Mouse (Mus musculus): ENCODE measurements around the gene Prss40. TPM values are rescaled to one million over a fixed set of nuclear protein-coding genes. Genes with fewer than 3 reads are reported as not detected.

Prss40 gene
- polyA plus RNA-seq (2016; fragmentation: Nextera tagmentation; extraction: Ambion mirVana) = 0.13 TPM in 1 of 2 replicates, not detected in the other

GRCm38 (mm10) chr1:34560843-34561242 is at the start of gene Prss40:
TSS of gene Prss40 (minus strand) at chr1:34560943.
- no peak for ATAC-seq (ENCODE audit: insufficient number of reproducible peaks, insufficient read depth, low FRiP score, low TSS enrichment, low read depth)
- Histone ChIP-seq H3K9me3 (no peaks in the 10 kb centered on the region), H3K27ac (no peak within 1 kb of the TSS), H3K27me3 (no peaks in the 10 kb centered on the region), H3K36me3 (no peaks in the 10 kb centered on the region), H3K9ac (replicated peaks) (no peak within 1 kb of the TSS), H3K4me1 (replicated peaks) (no peaks in the 10 kb centered on the region), H3K4me2 (no peak within 1 kb of the TSS), H3K4me3 (replicated peaks) (no peak within 1 kb of the TSS)
- 89% methylated on average over 15 of the region's 15 CpGs for WGBS

GRCm38 (mm10) chr1:34602363-34602762 is 41.6 kb upstream of the Prss40 start:
- ATAC-seq (ENCODE audit: insufficient number of reproducible peaks, insufficient read depth, low FRiP score, low TSS enrichment, low read depth) = no peak
- Histone ChIP-seq H3K36me3 (no peaks in the 10 kb centered on the region), H3K4me3 (replicated peaks) (no peak overlapping the region), H3K27me3 (no peaks in the 10 kb centered on the region), H3K9ac (replicated peaks) (no peak overlapping the region), H3K4me2 (no peak overlapping the region), H3K4me1 (replicated peaks) (no peaks in the 10 kb centered on the region), H3K9me3 (no peaks in the 10 kb centered on the region), H3K27ac (no peak overlapping the region)
- WGBS = 17% methylated on average over 8 of the region's 8 CpGs

GRCm38 (mm10) chr1:34601323-34602047 is 40.7 kb upstream of the Prss40 start:
- no peaks in the 10 kb centered on the region for H3K4me1 ChIP-seq (replicated peaks)
- no peak overlapping the region for H3K4me2 ChIP-seq
- no peaks in the 10 kb centered on the region for H3K9me3 ChIP-seq
- no peak overlapping the region for H3K4me3 ChIP-seq (replicated peaks)
- H3K27me3 ChIP-seq = no peaks in the 10 kb centered on the region
- no peak overlapping the region for H3K27ac ChIP-seq
- no peak for ATAC-seq (ENCODE audit: insufficient number of reproducible peaks, insufficient read depth, low FRiP score, low TSS enrichment, low read depth)
- 77% methylated on average over 3 of the region's 3 CpGs for WGBS
- no peaks in the 10 kb centered on the region for H3K36me3 ChIP-seq
- no peak overlapping the region for H3K9ac ChIP-seq (replicated peaks)

DNA sequence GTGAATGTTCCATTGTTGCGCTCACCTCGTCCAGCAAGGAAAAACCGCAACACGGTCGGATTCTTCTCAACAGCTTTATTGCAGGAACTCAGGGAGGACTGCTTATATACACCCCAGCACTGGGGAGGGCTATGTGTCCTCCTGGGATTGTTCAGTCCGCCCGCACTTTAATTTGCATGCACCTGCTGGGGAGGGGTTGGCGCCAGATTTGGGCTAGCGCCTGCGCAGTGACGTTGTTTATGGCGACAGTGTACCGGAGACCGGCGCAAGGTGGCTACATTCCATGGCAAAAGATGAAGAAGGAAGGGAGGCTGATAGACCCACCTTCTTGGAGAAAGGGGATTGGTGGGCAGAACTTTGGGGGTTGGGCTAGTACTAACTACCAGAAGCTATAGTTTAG is 39.3 kb upstream of the Prss40 start:
- H3K27me3 ChIP-seq = no peaks in the 10 kb centered on the region
- H3K9ac ChIP-seq (replicated peaks) = no peak overlapping the region
- no peaks in the 10 kb centered on the region for H3K36me3 ChIP-seq
- H3K4me1 ChIP-seq (replicated peaks) = no peaks in the 10 kb centered on the region
- H3K4me3 ChIP-seq (replicated peaks) = no peak overlapping the region
- no peak overlapping the region for H3K27ac ChIP-seq
- 0 out of 2 replicates have a peak, but pooled peaks cover 5% of the 10 kb centered on the region for H3K9me3 ChIP-seq
- WGBS = 76% methylated on average over 15 of the region's 15 CpGs
- ATAC-seq (ENCODE audit: insufficient number of reproducible peaks, insufficient read depth, low FRiP score, low TSS enrichment, low read depth) = no peak
- no peak overlapping the region for H3K4me2 ChIP-seq

GRCm38 (mm10) chr1:34587298-34588096 is 26.8 kb upstream of the Prss40 start:
- H3K4me1 ChIP-seq (replicated peaks) = no peaks in the 10 kb centered on the region
- H3K27me3 ChIP-seq = 0 out of 2 replicates have a peak, but pooled peaks cover 6% of the 10 kb centered on the region
- H3K27ac ChIP-seq = no peak overlapping the region

DNA sequence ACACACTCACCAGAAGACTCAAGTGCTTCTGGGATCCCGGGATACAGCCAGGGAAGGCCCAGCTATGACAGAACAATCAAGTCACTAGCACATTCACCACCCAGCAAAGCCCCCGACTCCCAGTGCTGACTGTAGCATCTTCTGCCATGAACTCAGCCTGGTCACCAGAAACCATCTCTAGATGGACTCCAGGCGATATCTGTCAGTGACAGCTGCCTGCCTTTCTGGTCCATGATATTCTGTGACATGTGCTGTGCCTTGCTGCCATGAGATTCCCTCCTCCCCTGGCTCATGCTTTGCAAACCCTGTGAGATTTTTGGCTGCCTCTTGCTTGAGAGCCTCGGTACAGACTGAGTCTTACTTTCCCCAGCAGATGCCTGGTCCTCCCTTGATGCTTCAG is 24.0 kb upstream of the Prss40 start:
- H3K4me2 ChIP-seq = no peak overlapping the region
- ATAC-seq (ENCODE audit: insufficient number of reproducible peaks, insufficient read depth, low FRiP score, low TSS enrichment, low read depth) = no peak
- H3K4me1 ChIP-seq (replicated peaks) = peaks cover 3% of the 10 kb centered on the region; the same call in 1 of the 2 replicates
- H3K9ac ChIP-seq (replicated peaks) = no peak overlapping the region
- peaks cover 21% of the 10 kb centered on the region for H3K27me3 ChIP-seq
- no peak overlapping the region for H3K27ac ChIP-seq
- WGBS = 71% methylated on average over 4 of the region's 4 CpGs
- no peaks in the 10 kb centered on the region for H3K36me3 ChIP-seq
- no peak overlapping the region for H3K4me3 ChIP-seq (replicated peaks)
- no peaks in the 10 kb centered on the region for H3K9me3 ChIP-seq

More at GRCm38 (mm10) chr1:34587298-34588096, 26.8 kb upstream of the Prss40 start:
- WGBS = 86% methylated on average over 22 of the region's 22 CpGs
- no peaks in the 10 kb centered on the region for H3K36me3 ChIP-seq
- no peak for ATAC-seq (ENCODE audit: insufficient number of reproducible peaks, insufficient read depth, low FRiP score, low TSS enrichment, low read depth)
- no peaks in the 10 kb centered on the region for H3K9me3 ChIP-seq
- H3K9ac ChIP-seq (replicated peaks) = no peak overlapping the region
- H3K4me3 ChIP-seq (replicated peaks) = no peak overlapping the region
- no peak overlapping the region for H3K4me2 ChIP-seq

DNA sequence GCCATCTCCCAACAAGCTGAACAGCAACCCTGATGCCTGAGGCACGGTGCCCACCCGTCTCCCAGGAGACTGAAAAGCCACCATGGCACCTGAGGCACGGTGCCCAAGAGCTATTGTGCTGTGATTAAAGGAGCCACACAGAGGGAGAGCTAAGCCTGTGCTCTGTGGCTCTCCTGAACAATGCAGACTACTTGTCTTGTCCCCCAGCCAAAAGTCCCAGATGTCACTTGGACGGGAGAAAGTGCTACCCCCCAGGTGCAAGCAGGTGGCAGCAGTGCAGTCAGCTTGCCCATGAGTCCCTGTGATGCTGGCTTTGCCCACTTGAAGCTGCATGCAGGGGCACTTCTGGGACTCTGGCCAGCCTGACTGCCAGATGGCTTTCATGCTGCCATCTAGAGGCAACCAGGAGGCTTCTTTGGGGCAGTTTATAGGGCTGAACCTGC is 23.1 kb upstream of the Prss40 start:
- peaks cover 10% of the 10 kb centered on the region; the same call in 1 of the 2 replicates for H3K4me1 ChIP-seq (replicated peaks)
- H3K9me3 ChIP-seq = no peaks in the 10 kb centered on the region
- H3K9ac ChIP-seq (replicated peaks) = no peak overlapping the region
- H3K36me3 ChIP-seq = no peaks in the 10 kb centered on the region
- no peak overlapping the region for H3K4me2 ChIP-seq
- no peak overlapping the region for H3K4me3 ChIP-seq (replicated peaks)
- WGBS = 36% methylated on average over 4 of the region's 4 CpGs
- no peak overlapping the region for H3K27ac ChIP-seq
- no peak for ATAC-seq (ENCODE audit: insufficient number of reproducible peaks, insufficient read depth, low FRiP score, low TSS enrichment, low read depth)
- H3K27me3 ChIP-seq = peaks cover 30% of the 10 kb centered on the region

- WGBS = 52% methylated on average over 6 of the region's 6 CpGs
- H3K4me1 ChIP-seq (replicated peaks) = peaks cover 11% of the 10 kb centered on the region; the same call in 1 of the 2 replicates
- no peak for ATAC-seq (ENCODE audit: insufficient number of reproducible peaks, insufficient read depth, low FRiP score, low TSS enrichment, low read depth)
Observed at GRCm38 (mm10) chr1:34582218-34582617, 21.5 kb upstream of the Prss40 start.

DNA sequence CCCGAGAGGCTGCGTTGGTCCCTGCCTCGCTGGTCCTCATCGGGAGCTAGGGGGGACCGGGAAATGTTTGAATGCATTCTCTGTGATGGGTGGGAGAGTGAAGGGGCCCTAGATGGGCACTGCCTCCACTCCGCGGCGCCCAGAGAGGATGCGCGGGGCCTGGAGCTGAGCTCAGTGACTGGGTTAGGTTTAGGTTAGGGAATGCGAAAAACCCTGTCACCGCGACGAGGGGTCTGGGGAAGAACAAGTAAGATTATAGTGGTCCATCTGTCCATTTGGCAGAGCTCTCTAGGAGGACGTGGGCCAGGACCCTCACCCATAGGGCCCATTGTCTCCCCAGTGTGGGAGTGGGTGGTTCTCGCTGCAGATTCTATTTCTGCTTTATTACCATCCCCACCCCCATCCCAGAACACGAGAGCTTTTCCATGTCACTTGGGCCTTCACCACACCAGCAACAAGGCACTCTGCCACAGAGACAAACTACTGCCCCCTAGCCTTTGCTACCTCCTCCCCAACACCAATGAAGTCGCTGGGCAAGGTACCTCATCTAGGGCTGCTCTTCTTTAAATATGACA is 19.1 kb upstream of the Prss40 start:
- no peaks in the 10 kb centered on the region for H3K36me3 ChIP-seq
- ATAC-seq (ENCODE audit: insufficient number of reproducible peaks, insufficient read depth, low FRiP score, low TSS enrichment, low read depth) = peak; percentile 11; the same call in 1 of the 2 replicates
- H3K4me1 ChIP-seq (replicated peaks) = peaks cover 11% of the 10 kb centered on the region; the same call in 1 of the 2 replicates
- H3K9ac ChIP-seq (replicated peaks) = no peak overlapping the region
- peaks cover 55% of the 10 kb centered on the region for H3K27me3 ChIP-seq
- no peak overlapping the region for H3K27ac ChIP-seq
- peak overlapping the region; percentile 77 for H3K4me2 ChIP-seq
- H3K4me3 ChIP-seq (replicated peaks) = peak overlapping the region; percentile 42
- H3K9me3 ChIP-seq = no peaks in the 10 kb centered on the region
- 1% methylated on average over 18 of the region's 18 CpGs for WGBS

More at GRCm38 (mm10) chr1:34582218-34582617, 21.5 kb upstream of the Prss40 start:
- H3K4me3 ChIP-seq (replicated peaks) = no peak overlapping the region
- H3K27ac ChIP-seq = no peak overlapping the region
- H3K36me3 ChIP-seq = no peaks in the 10 kb centered on the region
- no peak overlapping the region for H3K9ac ChIP-seq (replicated peaks)
- no peaks in the 10 kb centered on the region for H3K9me3 ChIP-seq
- H3K4me2 ChIP-seq = no peak overlapping the region
- peaks cover 42% of the 10 kb centered on the region for H3K27me3 ChIP-seq

GRCm38 (mm10) chr1:34578851-34579781 is 18.4 kb upstream of the Prss40 start, which contains the start of gene Amer3:
TSS of gene Amer3 (plus strand) at chr1:34579657.
- H3K27ac ChIP-seq = no peak within 1 kb of the TSS
- peak within 1 kb of the TSS; percentile 31; the same call in 1 of the 2 replicates for H3K9ac ChIP-seq (replicated peaks)
- H3K9me3 ChIP-seq = no peaks in the 10 kb centered on the region
- peak; percentile 78 for ATAC-seq (ENCODE audit: insufficient number of reproducible peaks, insufficient read depth, low FRiP score, low TSS enrichment, low read depth)
- peaks cover 52% of the 10 kb centered on the region for H3K27me3 ChIP-seq
- H3K4me1 ChIP-seq (replicated peaks) = peaks cover 11% of the 10 kb centered on the region; the same call in 1 of the 2 replicates
- H3K4me2 ChIP-seq = peak within 1 kb of the TSS; percentile 77
- WGBS = under 1% methylated on average over 53 of the region's 53 CpGs
- H3K36me3 ChIP-seq = no peaks in the 10 kb centered on the region
- peak within 1 kb of the TSS; percentile 42 for H3K4me3 ChIP-seq (replicated peaks)
